Mouse (Mus musculus) hindbrain, embryonic 10.5 days (tissue): ENCODE measurements at regions not wholly inside any gene's neighbourhood (a gene's known extent, or its start where the extent isn't known, plus 50 kb on each side); places are given as distances from the start of the nearest gene placed in this dataset.
"Not testable (repeated sequence)": the region's sequence is repeated elsewhere in the genome, so short reads cannot be mapped to it uniquely, and the experiment has no call there.

Source experiments
- DNase-seq: peaks from one replicate; pipeline ENCODE4 v3.0.0-alpha.2; 2017; ENCODE audit warnings: low spot score
- H3K27ac ChIP-seq: fragments of 300-500 bp; sonication (generic); 2 replicates; pipeline ENCODE4 v1.5.1; 2016; ENCODE audit warnings: mild to moderate bottlenecking, moderate library complexity
- H3K27me3 ChIP-seq: fragments of 300-500 bp; sonication (generic); 2 replicates; pipeline ENCODE4 v1.6.1; 2016; ENCODE audit warnings: mild to moderate bottlenecking; ENCODE audit not compliant: poor library complexity, insufficient read depth, severe bottlenecking
- H3K36me3 ChIP-seq: fragments of 300-500 bp; sonication (generic); 2 replicates; pipeline ENCODE4 v1.6.1; 2016; ENCODE audit warnings: mild to moderate bottlenecking, moderate library complexity
- H3K4me1 ChIP-seq: fragments of 300-500 bp; sonication (generic); replicated peaks from 2 replicates; pipeline ENCODE4 v1.6.1; 2016; ENCODE audit warnings: mild to moderate bottlenecking
- H3K4me3 ChIP-seq: fragments of 300-500 bp; sonication (generic); 2 replicates; pipeline ENCODE4 v1.5.1; 2016; ENCODE audit warnings: mild to moderate bottlenecking, moderate library complexity
- H3K9me3 ChIP-seq: fragments of 300-500 bp; sonication (generic); 2 replicates; pipeline ENCODE4 v1.6.1; 2016; ENCODE audit warnings: mild to moderate bottlenecking, moderate library complexity
- whole genome bisulfite sequencing: fragments of 180-500 bp; shearing (Covaris S2); methylation state at CpG from one replicate; pipeline ENCODE4 v1.1.7; 2016; 5-methylcytosine and 5-hydroxymethylcytosine counted together

DNA sequence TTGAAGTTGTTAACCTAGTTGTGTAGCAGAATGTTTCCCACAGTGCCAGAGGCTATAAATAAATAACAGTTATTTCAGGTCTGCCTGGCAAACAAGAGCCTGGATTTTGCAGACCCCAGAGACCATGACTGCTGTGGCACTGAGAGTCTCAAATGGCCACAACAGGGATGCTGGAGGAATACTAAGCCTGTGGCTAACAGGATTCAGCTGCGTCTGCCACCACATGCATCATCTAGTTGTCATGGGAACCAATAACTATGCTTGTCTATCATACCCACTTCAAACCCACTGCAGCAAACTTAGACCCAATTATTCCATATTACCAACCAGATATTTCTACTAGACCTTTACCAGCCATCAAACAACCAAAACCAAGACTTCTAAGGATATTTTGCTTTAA lies 385.4 kb downstream of the Mat2b start:
- H3K27me3 ChIP-seq = no peaks in the 10 kb centered on the region
- no peak overlapping the region for H3K27ac ChIP-seq
- peaks cover 12% of the 10 kb centered on the region for H3K4me1 ChIP-seq
- WGBS = 23% methylated on average over 1 of the region's 1 CpGs
- H3K4me3 ChIP-seq = no peak overlapping the region
- DNase-seq = no peak
- H3K9me3 ChIP-seq = no peaks in the 10 kb centered on the region
- no peaks in the 10 kb centered on the region for H3K36me3 ChIP-seq

- Histone ChIP-seq H3K4me3 (no peak overlapping the region), H3K27ac (no peak overlapping the region), H3K27me3 (no peaks in the 10 kb centered on the region), H3K4me1 (no peaks in the 10 kb centered on the region), H3K36me3 (no peaks in the 10 kb centered on the region), H3K9me3 (no peaks in the 10 kb centered on the region)
- no peak for DNase-seq
- 89% methylated on average over 2 of the region's 2 CpGs for WGBS
These were observed 392.4 kb downstream of the Mat2b start for GRCm38 (mm10) chr11:40302568-40302967.

DNA sequence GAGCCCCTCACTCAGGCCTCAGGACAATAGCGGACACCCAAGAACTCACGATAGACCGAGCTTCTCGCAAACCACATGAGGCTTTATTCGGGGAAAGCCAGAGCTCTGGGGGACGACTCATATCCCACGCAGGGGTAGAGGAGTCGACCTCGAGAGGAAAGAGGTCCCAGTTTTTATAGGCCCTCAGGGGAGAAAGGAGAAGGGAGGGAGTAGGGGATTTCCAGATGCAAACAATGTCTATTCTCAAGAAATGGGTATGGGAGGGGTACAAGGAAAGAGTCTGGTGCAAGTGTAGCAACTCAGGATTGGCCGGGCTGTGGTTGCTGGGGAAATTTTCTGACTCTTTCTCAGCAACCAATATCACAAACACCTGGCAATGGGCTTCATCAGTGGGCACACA lies 395.0 kb downstream of the Mat2b start:
- H3K4me3 ChIP-seq, H3K27me3 ChIP-seq, H3K27ac ChIP-seq, H3K9me3 ChIP-seq, H3K4me1 ChIP-seq, DNase-seq, H3K36me3 ChIP-seq: not testable (repeated sequence)
- 83% methylated on average over 10 of the region's 10 CpGs for WGBS

GRCm38 (mm10) chr11:40286936-40287335 lies 408.1 kb downstream of the Mat2b start:
- H3K27me3 ChIP-seq = no peaks in the 10 kb centered on the region
- H3K27ac ChIP-seq = peak overlapping the region; percentile 88
- peaks cover 10% of the 10 kb centered on the region for H3K4me1 ChIP-seq
- no peaks in the 10 kb centered on the region for H3K36me3 ChIP-seq
- no peak overlapping the region for H3K4me3 ChIP-seq
- WGBS = 24% methylated on average over 1 of the region's 1 CpGs
- no peaks in the 10 kb centered on the region for H3K9me3 ChIP-seq
- peak; percentile 5 for DNase-seq

- Histone ChIP-seq H3K4me1 (peaks cover 10% of the 10 kb centered on the region), H3K36me3 (no peaks in the 10 kb centered on the region), H3K4me3 (no peak overlapping the region), H3K27ac (peak overlapping the region; percentile 88), H3K9me3 (no peaks in the 10 kb centered on the region), H3K27me3 (no peaks in the 10 kb centered on the region)
- no peak for DNase-seq
- 40% methylated on average over 4 of the region's 4 CpGs for WGBS
These were observed 408.6 kb downstream of the Mat2b start for GRCm38 (mm10) chr11:40286391-40286790.

DNA sequence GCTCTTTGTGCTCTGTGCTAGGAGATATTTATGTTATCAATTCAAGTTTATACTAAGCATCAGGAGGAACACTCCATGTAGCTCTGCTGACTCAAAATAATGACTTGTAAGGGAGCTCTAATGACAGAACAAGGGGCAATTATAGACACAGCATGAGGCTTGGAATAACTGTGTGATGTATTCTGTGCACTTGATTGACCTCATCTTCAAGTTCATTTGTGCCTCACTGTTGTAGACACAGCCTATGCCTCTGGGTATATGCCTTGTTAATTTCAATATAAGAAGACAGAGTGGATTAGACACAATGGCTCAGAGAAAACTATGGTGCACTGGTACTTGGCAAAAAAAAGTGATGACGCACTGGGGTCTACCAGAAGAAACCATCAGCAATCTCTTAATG lies 418.3 kb downstream of the Mat2b start:
- Histone ChIP-seq H3K27ac (no peak overlapping the region), H3K4me1 (no peaks in the 10 kb centered on the region), H3K4me3 (no peak overlapping the region), H3K9me3 (no peaks in the 10 kb centered on the region), H3K27me3 (no peaks in the 10 kb centered on the region), H3K36me3 (no peaks in the 10 kb centered on the region)
- no peak for DNase-seq
- WGBS = 89% methylated on average over 1 of the region's 1 CpGs

DNA sequence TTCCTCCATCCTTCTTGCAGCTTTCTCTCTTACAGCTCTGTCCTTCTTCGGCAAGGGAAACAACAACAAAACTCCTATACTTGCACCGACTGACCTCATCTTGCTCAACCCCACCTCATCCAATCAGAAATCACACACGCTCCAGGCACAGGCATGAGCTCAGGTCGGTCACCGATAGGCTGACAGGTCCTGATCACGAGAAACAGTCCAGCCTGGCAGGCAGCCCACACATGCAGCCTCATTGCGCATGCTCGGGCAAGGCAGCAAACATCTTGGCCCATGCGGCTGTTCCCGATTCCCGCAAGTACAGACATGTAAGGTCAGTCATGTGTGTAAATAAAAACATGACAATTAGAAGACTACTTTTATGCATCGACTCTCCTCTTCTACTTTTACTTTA lies 441.9 kb downstream of the Mat2b start:
- DNase-seq = no peak
- H3K27ac ChIP-seq = no peak overlapping the region
- WGBS = 88% methylated on average over 12 of the region's 12 CpGs

DNA sequence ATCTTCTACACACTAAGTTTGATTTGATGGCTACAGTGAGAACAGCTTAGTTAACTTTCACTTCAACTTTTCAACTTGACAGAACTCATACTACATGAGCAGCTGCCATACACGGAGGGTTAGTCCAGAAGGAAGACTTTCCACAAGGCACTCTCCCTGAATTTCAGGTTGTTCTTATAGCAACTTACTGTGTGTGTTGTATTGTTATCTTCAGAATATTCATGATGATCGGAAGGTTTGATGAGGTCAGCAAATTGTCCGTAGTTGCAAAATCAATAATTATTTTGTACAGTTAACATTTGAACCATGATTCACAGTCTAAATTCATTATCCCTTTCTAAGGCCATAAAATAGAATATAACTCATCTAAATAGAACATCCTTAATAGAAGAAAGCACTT lies 442.6 kb downstream of the Mat2b start:
- DNase-seq = no peak
- Histone ChIP-seq H3K9me3 (no peaks in the 10 kb centered on the region), H3K36me3 (no peaks in the 10 kb centered on the region), H3K4me1 (no peaks in the 10 kb centered on the region), H3K27ac (no peak overlapping the region), H3K27me3 (no peaks in the 10 kb centered on the region), H3K4me3 (no peak overlapping the region)
- 94% methylated on average over 3 of the region's 3 CpGs for WGBS

More for the DNA sequence above, 441.9 kb downstream of the Mat2b start:
- H3K4me3 ChIP-seq = no peak overlapping the region
- no peaks in the 10 kb centered on the region for H3K36me3 ChIP-seq
- no peaks in the 10 kb centered on the region for H3K27me3 ChIP-seq
- H3K9me3 ChIP-seq = no peaks in the 10 kb centered on the region
- no peaks in the 10 kb centered on the region for H3K4me1 ChIP-seq

DNA sequence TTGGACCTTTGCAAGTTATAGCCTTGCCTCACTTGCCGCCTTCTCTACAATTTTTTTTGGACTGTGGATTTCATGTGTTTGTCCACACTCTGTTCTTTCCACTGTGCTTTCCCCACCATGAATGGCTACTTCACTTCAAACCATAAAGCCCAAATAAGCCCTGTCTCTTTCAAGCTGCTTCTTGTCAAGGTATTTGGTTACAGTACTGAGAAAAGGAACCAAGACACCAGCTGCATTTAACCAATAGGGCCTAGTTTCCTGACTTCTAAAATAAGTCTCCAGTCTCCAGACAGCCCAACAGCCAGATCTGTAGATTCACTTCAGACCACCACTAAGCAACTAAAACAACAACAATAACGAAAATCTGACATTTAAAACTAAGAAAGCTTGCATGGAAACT lies 443.9 kb downstream of the Mat2b start:
- H3K27ac ChIP-seq = no peak overlapping the region
- H3K4me3 ChIP-seq = no peak overlapping the region
- DNase-seq = no peak
- 84% methylated on average over 2 of the region's 2 CpGs for WGBS
- H3K36me3 ChIP-seq = no peaks in the 10 kb centered on the region
- H3K4me1 ChIP-seq = no peaks in the 10 kb centered on the region
- no peaks in the 10 kb centered on the region for H3K27me3 ChIP-seq
- no peaks in the 10 kb centered on the region for H3K9me3 ChIP-seq

DNA sequence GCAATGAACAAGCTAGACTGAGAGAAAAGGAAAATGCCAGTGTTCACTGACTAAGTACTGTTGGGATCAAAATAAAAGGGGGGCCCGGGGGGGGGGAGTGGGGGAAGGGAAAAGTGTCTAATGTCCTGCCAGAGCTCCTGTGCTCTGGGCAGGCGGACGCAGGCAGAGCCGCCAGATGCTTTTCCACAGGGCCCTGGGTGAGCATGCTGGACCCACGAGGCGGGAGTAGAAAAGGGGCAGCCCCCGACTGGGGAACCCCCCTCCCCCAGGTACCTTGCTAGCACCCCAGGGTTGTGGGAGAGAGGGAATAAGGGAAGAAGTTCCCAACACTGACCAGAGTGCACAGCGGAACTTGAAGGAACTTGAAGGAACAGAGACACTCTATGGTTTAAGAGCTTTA lies 478.6 kb downstream of the Mat2b start:
- 53% methylated on average over 8 of the region's 8 CpGs for WGBS
- Histone ChIP-seq H3K4me1 (0 out of 2 replicates have a peak, but pooled peaks cover 5% of the 10 kb centered on the region), H3K36me3 (no peaks in the 10 kb centered on the region), H3K27ac (no peak overlapping the region), H3K27me3 (no peaks in the 10 kb centered on the region), H3K4me3 (no peak overlapping the region), H3K9me3 (no peaks in the 10 kb centered on the region)
- no peak for DNase-seq
